Mouse (Mus musculus): ENCODE data around the gene Col6a4. TPM values are rescaled to one million over a fixed set of nuclear protein-coding genes. Genes with fewer than 3 reads are reported as not detected.
A peak's percentile ranks its signal among the peaks of the same experiment; 100 is the strongest.

Col6a4 gene
- total RNA-seq, 2 experiments from 2014 or later: 0.07 to 0.08 TPM

GRCm38 (mm10) chr9:106080261-106081033 lies 16.1 kb downstream of the Col6a4 start:
- DNase-seq: peak; percentile 32
- intact Hi-C loops (cut with DNase I; ENCODE audit: low total_unique reads): no loop called here

GRCm38 (mm10) chr9:106077953-106078352 lies 18.6 kb downstream of the Col6a4 start:
- no peak for DNase-seq
- intact Hi-C loops (cut with DNase I; ENCODE audit: low total_unique reads): no loop called here

- no peak for DNase-seq
- intact Hi-C loops (cut with DNase I; ENCODE audit: low total_unique reads): no loop called here
Measured at GRCm38 (mm10) chr9:106076234-106076633, 20.3 kb downstream of the Col6a4 start.

GRCm38 (mm10) chr9:106073956-106074355 lies 22.6 kb downstream of the Col6a4 start:
- intact Hi-C loops (cut with DNase I; ENCODE audit: low total_unique reads): no loop called here
- no peak for DNase-seq

- intact Hi-C loops (cut with DNase I; ENCODE audit: low total_unique reads): no loop called here
- no peak for DNase-seq
Measured at GRCm38 (mm10) chr9:106071651-106072050, 24.9 kb downstream of the Col6a4 start.

DNA sequence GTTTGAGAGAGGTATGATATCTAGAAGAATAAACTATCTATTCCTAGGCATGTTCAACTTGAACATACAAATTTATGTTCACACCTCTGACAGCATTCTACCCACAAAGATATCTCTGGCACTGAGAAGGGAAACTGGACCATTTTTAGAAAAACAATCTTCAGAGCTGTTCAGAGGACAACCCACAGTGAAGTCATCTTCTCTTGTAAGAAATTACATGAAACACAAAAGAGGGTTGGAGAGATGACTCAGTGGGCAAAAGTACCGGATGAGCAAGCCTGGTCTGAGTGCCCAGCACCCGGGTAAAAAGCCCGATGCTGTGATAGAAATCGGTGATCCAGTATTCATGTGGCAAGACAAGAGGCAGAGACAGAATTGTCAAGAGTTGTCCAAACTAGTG lies 43.1 kb downstream of the Col6a4 start:
- DNase-seq: no peak
- intact Hi-C loops (cut with DNase I; ENCODE audit: low total_unique reads): no loop called here

DNA sequence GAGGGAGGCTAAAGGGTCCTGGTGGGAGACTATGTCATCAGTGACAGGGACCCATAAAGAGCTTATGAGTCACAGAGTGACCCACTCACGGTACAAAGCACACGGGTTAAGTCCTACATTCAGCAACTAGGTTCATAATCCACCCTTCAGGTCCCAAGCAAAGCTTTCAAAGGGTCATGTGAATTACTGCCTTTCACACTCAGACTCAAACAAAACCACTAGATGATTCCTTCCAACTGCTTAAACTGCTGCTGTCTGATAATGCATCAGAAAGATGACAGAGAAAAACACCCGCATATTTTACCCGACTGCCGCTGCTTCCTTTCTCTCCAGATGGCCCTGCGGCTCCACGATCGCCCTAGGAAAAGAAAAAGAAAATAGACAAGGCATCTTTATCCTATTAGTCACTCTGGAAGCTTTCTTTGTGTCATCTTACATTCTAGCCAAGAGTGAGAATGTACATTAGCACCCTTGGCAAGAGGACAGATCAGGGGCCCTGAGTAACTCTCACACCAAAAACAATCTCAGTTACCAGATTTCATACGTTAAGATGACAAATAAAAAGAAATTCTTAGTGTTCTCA lies 52.6 kb downstream of the Col6a4 start:
- intact Hi-C loops (cut with DNase I; ENCODE audit: low total_unique reads): no loop called here

DNA sequence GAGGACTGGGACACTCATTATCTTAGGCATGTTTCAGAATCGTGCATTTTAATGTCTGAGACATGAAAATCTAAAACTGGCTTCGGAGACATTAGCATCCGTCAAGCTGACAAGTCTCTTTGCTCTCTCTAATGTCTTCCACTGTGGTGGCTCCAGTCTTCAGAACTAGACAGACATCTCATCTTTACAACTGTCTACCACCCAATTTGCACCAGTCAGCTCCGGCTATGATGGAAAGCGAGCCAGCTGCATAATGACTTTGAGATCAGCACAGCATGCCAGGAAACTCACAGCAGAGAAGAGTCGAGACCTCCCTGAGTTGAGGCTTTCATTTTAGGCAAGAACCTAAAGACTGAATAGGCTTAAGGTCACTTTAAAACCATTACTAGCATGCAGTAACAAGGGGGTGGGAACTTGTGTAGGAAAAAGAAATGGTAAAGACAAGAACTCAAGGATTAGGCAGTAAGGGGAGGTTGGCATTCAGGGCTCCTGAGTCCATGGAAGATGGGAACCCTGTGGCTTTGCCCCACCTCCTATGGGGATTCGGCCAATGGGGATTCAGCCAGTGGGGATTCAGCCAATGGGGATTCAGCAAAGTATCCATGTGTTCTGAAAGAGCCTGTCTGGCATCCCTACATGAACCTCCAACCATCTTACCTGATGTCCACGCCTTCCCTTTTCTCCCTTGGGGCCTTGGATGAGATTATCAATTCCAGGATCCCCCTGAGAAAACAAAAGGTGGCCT lies 56.5 kb downstream of the Col6a4 start:
- DNase-seq: no peak
- intact Hi-C loops (cut with DNase I; ENCODE audit: low total_unique reads): loop anchor here (10.0 kb wide), 1 partner anchor 345 kb away; no protein-coding TSS in a partner anchor

More for the DNA sequence above, 52.6 kb downstream of the Col6a4 start:
- no peak for DNase-seq

- intact Hi-C loops (cut with DNase I; ENCODE audit: low total_unique reads): loop anchor here (10.0 kb wide), 1 partner anchor 344 kb away; no protein-coding TSS in a partner anchor
- no peak for DNase-seq
Measured at GRCm38 (mm10) chr9:106039276-106039675, 57.3 kb downstream of the Col6a4 start.

- intact Hi-C loops (cut with DNase I; ENCODE audit: low total_unique reads): loop anchor here (10.0 kb wide), 1 partner anchor 344 kb away; no protein-coding TSS in a partner anchor
- DNase-seq: peak; percentile 25
Measured at GRCm38 (mm10) chr9:106038865-106039264, 57.7 kb downstream of the Col6a4 start.

DNA sequence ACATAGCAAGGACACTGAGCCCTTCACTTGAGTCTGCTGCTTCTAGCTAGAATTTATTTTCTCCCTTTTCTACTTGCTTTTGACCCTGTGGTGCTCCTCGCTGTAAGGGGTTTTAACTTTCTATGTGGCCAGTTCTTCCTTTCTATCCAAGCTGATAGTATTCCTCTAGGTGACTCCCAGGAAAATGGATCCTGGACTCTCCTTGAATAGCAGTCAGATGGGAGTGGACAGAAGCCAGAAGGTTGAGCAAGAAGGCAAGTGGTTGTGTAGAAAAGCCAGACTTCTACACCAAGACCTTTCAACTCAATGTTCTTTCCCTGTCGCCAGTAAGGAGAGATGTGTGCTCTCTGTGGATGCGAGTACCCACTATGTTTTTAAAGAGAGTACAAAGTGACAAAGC lies 80.9 kb downstream of the Col6a4 start:
- intact Hi-C loops (cut with DNase I; ENCODE audit: low total_unique reads): no loop called here
- no peak for DNase-seq

- no peak for DNase-seq
- intact Hi-C loops (cut with DNase I; ENCODE audit: low total_unique reads): no loop called here
Measured at GRCm38 (mm10) chr9:106013139-106013538, 83.4 kb downstream of the Col6a4 start.

- intact Hi-C loops (cut with DNase I; ENCODE audit: low total_unique reads): no loop called here
- no peak for DNase-seq
Measured at GRCm38 (mm10) chr9:105997955-105998354, 98.6 kb downstream of the Col6a4 start.

- DNase-seq: no peak
- intact Hi-C loops (cut with DNase I; ENCODE audit: low total_unique reads): no loop called here
Measured at GRCm38 (mm10) chr9:105992425-105992824, 104.2 kb downstream of the Col6a4 start.

DNA sequence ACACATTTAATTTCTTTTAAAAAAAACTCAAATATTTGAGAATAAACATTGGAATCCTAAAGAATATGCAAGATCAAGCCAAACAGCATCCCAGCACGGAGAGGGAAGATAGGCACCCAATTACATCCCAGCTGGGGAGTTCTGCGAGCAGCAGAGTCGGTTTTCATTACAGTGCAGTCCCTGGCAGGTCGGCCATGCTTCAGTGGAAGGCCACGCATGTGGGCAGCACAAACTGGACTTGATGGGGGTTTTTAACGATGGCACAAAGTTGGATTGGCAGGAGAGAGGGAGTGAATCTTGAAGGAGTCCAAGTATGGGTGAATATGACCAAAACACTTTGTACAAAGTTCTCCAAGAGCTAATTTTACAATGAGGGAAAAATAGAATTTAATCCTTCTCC lies 106.5 kb downstream of the Col6a4 start:
- no peak for DNase-seq
- intact Hi-C loops (cut with DNase I; ENCODE audit: low total_unique reads): no loop called here

DNA sequence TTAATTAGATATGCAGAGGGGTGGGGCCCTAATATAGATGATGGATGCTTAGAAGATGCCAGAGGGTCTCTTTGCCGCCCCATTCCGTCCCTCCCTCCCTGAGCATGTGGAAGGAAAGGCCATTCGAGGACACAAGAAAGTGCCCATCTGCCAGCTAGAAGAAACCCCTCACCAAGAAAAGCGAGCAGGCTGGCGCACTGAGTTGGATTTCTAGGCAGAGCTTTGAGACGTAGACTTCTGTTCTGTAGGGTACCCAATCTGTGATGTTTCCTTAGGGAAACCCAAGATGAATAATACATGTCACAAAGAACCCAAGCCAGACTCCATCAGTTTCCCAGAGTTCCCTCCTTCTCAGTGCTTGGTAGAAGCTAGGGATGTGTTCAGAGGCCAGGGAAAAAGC lies 107.1 kb downstream of the Col6a4 start:
- DNase-seq: no peak
- intact Hi-C loops (cut with DNase I; ENCODE audit: low total_unique reads): loop anchor here (10.0 kb wide), 1 partner anchor 295 kb away; no protein-coding TSS in a partner anchor

GRCm38 (mm10) chr9:105988096-105988495 lies 108.5 kb downstream of the Col6a4 start:
- intact Hi-C loops (cut with DNase I; ENCODE audit: low total_unique reads): loop anchor here (10.0 kb wide), 1 partner anchor 293 kb away; no protein-coding TSS in a partner anchor
- DNase-seq: no peak

GRCm38 (mm10) chr9:105984931-105985519 lies 111.6 kb downstream of the Col6a4 start:
- DNase-seq: no peak
- intact Hi-C loops (cut with DNase I; ENCODE audit: low total_unique reads): loop anchor here (10.0 kb wide), 1 partner anchor 290 kb away; no protein-coding TSS in a partner anchor

DNA sequence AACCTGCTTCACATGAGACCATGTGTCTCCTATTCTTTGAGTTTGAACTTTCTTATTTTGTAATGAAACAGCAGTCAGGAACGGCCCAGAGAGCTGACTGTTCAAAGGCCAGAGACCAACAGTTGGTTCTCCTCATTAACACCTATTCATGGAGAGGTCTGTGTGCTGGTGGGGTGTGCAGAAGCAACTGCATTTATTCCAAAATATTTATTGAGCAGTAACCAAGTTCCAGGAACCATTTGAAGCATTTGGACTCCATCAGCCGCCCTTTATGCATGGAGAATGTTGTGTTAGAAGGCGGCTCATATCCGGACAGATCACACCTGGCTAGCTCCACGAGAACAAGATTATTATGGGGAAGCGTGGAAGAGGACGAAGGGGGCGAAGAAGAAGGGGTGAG lies 118.1 kb downstream of the Col6a4 start:
- DNase-seq: no peak
- intact Hi-C loops (cut with DNase I; ENCODE audit: low total_unique reads): no loop called here

DNA sequence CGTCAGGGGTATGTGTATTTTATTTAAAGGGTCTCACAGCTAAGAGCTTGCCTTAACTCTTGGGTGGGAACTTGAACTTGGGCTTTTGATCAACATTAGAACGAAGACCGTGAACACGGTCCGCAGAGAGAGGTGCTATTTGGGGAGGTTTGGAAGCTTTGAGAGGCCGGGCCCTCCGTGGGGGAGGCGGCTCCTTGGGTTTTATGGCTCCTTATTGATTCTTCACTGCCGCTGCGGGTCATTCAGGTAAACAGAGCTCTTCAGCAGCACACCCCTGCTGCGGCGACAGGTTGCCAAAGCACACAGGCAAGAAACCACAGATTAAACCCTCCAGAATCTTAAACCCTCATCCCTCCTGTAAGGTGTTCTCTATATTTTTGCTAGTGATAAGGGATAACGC lies 119.7 kb downstream of the Col6a4 start:
- intact Hi-C loops (cut with DNase I; ENCODE audit: low total_unique reads): no loop called here
- no peak for DNase-seq

All from gastrocnemius, postnatal 14 days (tissue).